Mouse (Mus musculus): Measurements from ENCODE around the gene Atf7. TPM values are rescaled to one million over a fixed set of nuclear protein-coding genes. Genes with fewer than 3 reads are reported as not detected.

Atf7 gene
- total and polyA plus RNA-seq, 2 experiments from 2014 or later: 16.2 to 20.6 TPM

DNA sequence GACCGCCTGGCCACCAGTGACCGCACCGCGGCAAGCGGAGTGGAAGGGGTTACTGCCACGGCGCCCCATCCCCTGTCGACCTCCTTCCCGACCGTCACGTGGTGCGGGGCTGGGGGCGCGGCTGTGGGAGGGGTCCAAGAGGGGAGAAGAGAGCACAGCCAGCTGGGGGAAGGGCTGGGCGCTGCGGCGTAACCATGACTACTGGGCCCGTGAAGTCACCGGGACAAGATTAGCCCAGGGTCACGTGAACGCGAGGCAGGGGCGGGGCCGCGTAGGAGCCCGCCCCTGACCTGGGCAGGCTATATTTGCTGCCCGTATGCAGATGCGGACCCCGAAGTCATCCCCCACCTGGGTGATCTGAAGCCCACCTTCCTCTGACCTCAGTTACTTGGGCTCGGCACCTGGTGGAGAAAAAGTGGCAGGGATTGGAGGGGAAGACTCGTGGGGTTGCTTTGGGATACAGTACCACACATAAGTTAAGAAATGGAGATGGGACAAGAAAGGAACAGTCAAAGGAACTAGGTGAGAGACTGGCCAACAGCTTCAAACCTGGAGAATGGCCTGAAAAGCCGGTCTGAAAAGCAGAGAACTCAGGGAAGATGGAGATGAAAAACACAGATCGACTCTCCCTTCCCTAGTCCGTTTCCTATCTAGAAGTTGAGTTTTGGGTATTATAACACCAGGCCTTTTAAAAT, 114.5 kb downstream of the Atf7 start:
- Histone ChIP-seq H3K9ac (replicated peaks; ENCODE audit: low read depth, low read length) (peak overlapping the region; percentile 62), H3K36me3 (replicated peaks; ENCODE audit: control insufficient read depth, insufficient read depth, low read length) (no peaks in the 10 kb centered on the region), H3K27ac (ENCODE audit: low read depth) (peak overlapping the region; percentile 54), H3K9me3 (replicated peaks; ENCODE audit: control insufficient read depth, low read length) (no peaks in the 10 kb centered on the region), H3K4me2 (ENCODE audit: low read depth, low read length) (peak overlapping the region; percentile 97), H3K4me3 (ENCODE audit: low read depth, low read length) (peak overlapping the region; percentile 71), H3K27me3 (ENCODE audit: control insufficient read depth, insufficient read depth, low read length) (no peaks in the 10 kb centered on the region), H3K4me1 (ENCODE audit: control insufficient read depth, insufficient read depth) (peaks cover 13% of the 10 kb centered on the region)
- peak; percentile 82 for DNase-seq (ENCODE audit: low spot score)
- peak; percentile 95 for ATAC-seq (ENCODE audit: insufficient read depth, low read depth)
- WGBS: 3% methylated on average over 32 of the region's 34 CpGs
- 0 out of 2 replicates have a peak, but pooled peaks have one; percentile 40 for TF ChIP-seq EP300 (IDR thresholded peaks at IDR 0.05; ENCODE audit: low read depth)
- TF ChIP-seq CTCF (IDR thresholded peaks at IDR 0.05; ENCODE audit: low read depth): no peak

DNA sequence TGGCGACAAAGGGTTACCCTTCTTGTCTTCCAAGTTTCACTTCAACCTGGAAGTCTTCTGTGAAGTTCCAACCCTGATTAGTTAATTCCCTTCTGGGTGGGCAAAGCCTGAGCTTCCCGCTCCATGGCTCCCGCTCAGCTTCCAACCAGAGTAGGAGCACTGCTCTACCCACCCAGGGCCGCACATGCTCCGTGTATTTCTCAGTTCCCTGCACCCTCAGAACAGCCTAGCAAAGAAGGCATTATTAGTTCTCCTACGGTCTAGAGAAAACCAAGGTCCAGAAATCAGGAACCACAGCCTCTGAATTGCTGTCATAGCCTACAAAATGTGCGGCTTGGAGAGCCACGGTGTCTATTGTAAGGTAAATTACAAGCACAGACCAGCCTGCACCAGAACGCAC, 115.2 kb downstream of the Atf7 start:
- TF ChIP-seq EP300 (IDR thresholded peaks at IDR 0.05; ENCODE audit: low read depth) (no peak), CTCF (IDR thresholded peaks at IDR 0.05; ENCODE audit: low read depth) (no peak)
- peak overlapping the region; percentile 62 for H3K9ac ChIP-seq (replicated peaks; ENCODE audit: low read depth, low read length)
- peak overlapping the region; percentile 97 for H3K4me2 ChIP-seq (ENCODE audit: low read depth, low read length)
- H3K36me3 ChIP-seq (replicated peaks; ENCODE audit: control insufficient read depth, insufficient read depth, low read length): no peaks in the 10 kb centered on the region
- peaks cover 10% of the 10 kb centered on the region; the same call in 1 of the 2 replicates for H3K4me1 ChIP-seq (ENCODE audit: control insufficient read depth, insufficient read depth)
- DNase-seq (ENCODE audit: low spot score) (no peak), ATAC-seq (ENCODE audit: insufficient read depth, low read depth) (peak; percentile 52)
- H3K27ac ChIP-seq (ENCODE audit: low read depth): peak overlapping the region; percentile 54
- peak overlapping the region; percentile 71 for H3K4me3 ChIP-seq (ENCODE audit: low read depth, low read length)
- H3K27me3 ChIP-seq (ENCODE audit: control insufficient read depth, insufficient read depth, low read length): no peaks in the 10 kb centered on the region
- 7% methylated on average over 9 of the region's 9 CpGs for whole genome bisulfite sequencing
- no peaks in the 10 kb centered on the region for H3K9me3 ChIP-seq (replicated peaks; ENCODE audit: control insufficient read depth, low read length)

GRCm38 (mm10) chr15:102508336-102508735, 116.9 kb downstream of the Atf7 start:
- WGBS: 83% methylated on average over 3 of the region's 3 CpGs

GRCm38 (mm10) chr15:102507561-102507960, 117.7 kb downstream of the Atf7 start:
- H3K4me1 ChIP-seq (ENCODE audit: control insufficient read depth, insufficient read depth): peaks cover 10% of the 10 kb centered on the region; the same call in 1 of the 2 replicates
- TF ChIP-seq EP300 (IDR thresholded peaks at IDR 0.05; ENCODE audit: low read depth) (no peak), CTCF (IDR thresholded peaks at IDR 0.05; ENCODE audit: low read depth) (no peak)

More at GRCm38 (mm10) chr15:102508336-102508735, 116.9 kb downstream of the Atf7 start:
- peaks cover 10% of the 10 kb centered on the region; the same call in 1 of the 2 replicates for H3K4me1 ChIP-seq (ENCODE audit: control insufficient read depth, insufficient read depth)
- no peak overlapping the region for H3K27ac ChIP-seq (ENCODE audit: low read depth)
- H3K27me3 ChIP-seq (ENCODE audit: control insufficient read depth, insufficient read depth, low read length): no peaks in the 10 kb centered on the region
- H3K36me3 ChIP-seq (replicated peaks; ENCODE audit: control insufficient read depth, insufficient read depth, low read length): peaks cover 13% of the 10 kb centered on the region
- DNase-seq (ENCODE audit: low spot score): no peak
- no peak overlapping the region for H3K4me3 ChIP-seq (ENCODE audit: low read depth, low read length)
- no peak overlapping the region for H3K9ac ChIP-seq (replicated peaks; ENCODE audit: low read depth, low read length)
- no peaks in the 10 kb centered on the region for H3K9me3 ChIP-seq (replicated peaks; ENCODE audit: control insufficient read depth, low read length)
- TF ChIP-seq CTCF (IDR thresholded peaks at IDR 0.05; ENCODE audit: low read depth) (no peak), EP300 (IDR thresholded peaks at IDR 0.05; ENCODE audit: low read depth) (no peak)
- no peak overlapping the region for H3K4me2 ChIP-seq (ENCODE audit: low read depth, low read length)
- ATAC-seq (ENCODE audit: insufficient read depth, low read depth): no peak

DNA sequence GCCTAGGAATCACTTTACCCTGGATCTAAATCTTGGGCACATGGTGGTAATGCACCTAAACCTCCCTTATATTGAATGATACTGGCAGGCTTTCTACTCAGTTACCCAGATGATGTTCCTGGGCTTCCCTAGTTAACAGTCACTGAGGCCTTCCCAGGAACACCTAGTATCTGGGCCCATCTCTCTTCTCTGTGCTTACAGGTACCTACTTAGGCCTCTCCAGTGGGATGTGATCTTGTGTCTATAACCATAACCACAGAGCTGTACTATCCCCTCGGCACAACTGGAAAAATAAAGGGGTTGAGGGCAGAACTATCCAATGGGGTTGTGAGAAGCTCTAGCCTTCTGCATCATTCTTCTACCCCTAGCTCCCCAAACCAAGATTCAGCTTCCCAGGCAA, 118.4 kb downstream of the Atf7 start:
- Histone ChIP-seq H3K36me3 (replicated peaks; ENCODE audit: control insufficient read depth, insufficient read depth, low read length) (peaks cover 28% of the 10 kb centered on the region), H3K9me3 (replicated peaks; ENCODE audit: control insufficient read depth, low read length) (no peaks in the 10 kb centered on the region), H3K4me2 (ENCODE audit: low read depth, low read length) (no peak overlapping the region), H3K4me3 (ENCODE audit: low read depth, low read length) (no peak overlapping the region), H3K27ac (ENCODE audit: low read depth) (no peak overlapping the region), H3K27me3 (ENCODE audit: control insufficient read depth, insufficient read depth, low read length) (no peaks in the 10 kb centered on the region), H3K9ac (replicated peaks; ENCODE audit: low read depth, low read length) (no peak overlapping the region), H3K4me1 (ENCODE audit: control insufficient read depth, insufficient read depth) (peaks cover 10% of the 10 kb centered on the region; the same call in 1 of the 2 replicates)
- 68% methylated on average over 1 of the region's 1 CpGs for WGBS
- DNase-seq (ENCODE audit: low spot score) (no peak), ATAC-seq (ENCODE audit: insufficient read depth, low read depth) (no peak)
- no peak for TF ChIP-seq EP300 (IDR thresholded peaks at IDR 0.05; ENCODE audit: low read depth)
- TF ChIP-seq CTCF (IDR thresholded peaks at IDR 0.05; ENCODE audit: low read depth): no peak

More at GRCm38 (mm10) chr15:102507561-102507960, 117.7 kb downstream of the Atf7 start:
- no peak overlapping the region for H3K27ac ChIP-seq (ENCODE audit: low read depth)
- no peak for DNase-seq (ENCODE audit: low spot score)
- H3K9ac ChIP-seq (replicated peaks; ENCODE audit: low read depth, low read length): no peak overlapping the region
- H3K4me2 ChIP-seq (ENCODE audit: low read depth, low read length): no peak overlapping the region
- H3K36me3 ChIP-seq (replicated peaks; ENCODE audit: control insufficient read depth, insufficient read depth, low read length): peaks cover 21% of the 10 kb centered on the region
- no peak for ATAC-seq (ENCODE audit: insufficient read depth, low read depth)
- no peaks in the 10 kb centered on the region for H3K27me3 ChIP-seq (ENCODE audit: control insufficient read depth, insufficient read depth, low read length)
- no peak overlapping the region for H3K4me3 ChIP-seq (ENCODE audit: low read depth, low read length)
- no peaks in the 10 kb centered on the region for H3K9me3 ChIP-seq (replicated peaks; ENCODE audit: control insufficient read depth, low read length)

All from heart, postnatal 0 days (tissue).